Mouse (Mus musculus) cerebellum, adult 18-20 months (tissue): ENCODE measurements around the gene Olfr699.
"Not testable (repeated sequence)": the region's sequence is repeated elsewhere in the genome, so short reads cannot be mapped to it uniquely, and the experiment has no call there.

Experiments
- DNase-seq, 2 experiments: peaks; one replicate each; pipeline ENCODE4 v3.0.0; 2021

Olfr699 gene

DNA sequence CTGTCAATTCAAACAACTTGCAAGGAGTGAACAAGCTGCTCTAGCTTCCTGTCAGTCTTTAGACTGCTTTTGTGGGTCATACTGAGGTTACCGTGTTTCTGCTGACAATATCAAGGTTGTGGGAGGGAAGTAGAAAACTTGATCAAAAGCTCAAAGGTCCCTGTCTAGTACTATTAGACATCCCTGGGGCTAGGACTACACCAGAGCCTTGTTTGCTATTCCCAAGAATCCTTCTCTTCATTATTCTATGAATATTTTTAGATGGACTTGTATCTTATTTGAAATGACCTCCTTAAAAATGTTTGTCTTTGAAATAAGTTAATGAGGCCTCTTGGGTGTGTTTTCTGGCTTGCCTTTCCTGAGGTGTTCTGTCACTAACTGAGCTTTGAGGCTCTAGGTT, at the start of gene Olfr699:
Gene Olfr699 (minus strand): TSS at position 101 of the 400 bp plus-strand sequence.
- DNase-seq, result no peak

DNA sequence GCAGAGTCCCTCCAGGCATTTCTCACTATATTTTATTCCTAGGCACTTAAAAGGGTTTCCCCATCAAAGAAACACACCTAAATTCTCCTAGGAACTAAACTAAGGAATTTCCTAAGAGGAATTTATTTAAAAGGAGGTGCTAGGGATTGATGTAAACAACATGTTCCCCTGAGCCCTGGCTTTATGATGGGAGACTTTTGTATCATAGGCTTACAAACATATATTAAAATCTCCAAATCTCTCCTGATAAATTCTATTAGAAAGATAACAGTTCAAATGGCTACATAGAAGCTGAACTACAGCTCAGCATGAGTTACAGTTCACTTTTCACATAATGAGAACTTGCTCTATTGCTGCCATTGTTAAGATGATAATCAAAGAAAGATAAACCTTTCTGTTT, 40.8 kb upstream of the Olfr699 start, which contains the start of gene Olfr702:
Gene Olfr702 (minus strand): TSS at position 101 of the 400 bp plus-strand sequence.
- DNase-seq, result no peak

DNA sequence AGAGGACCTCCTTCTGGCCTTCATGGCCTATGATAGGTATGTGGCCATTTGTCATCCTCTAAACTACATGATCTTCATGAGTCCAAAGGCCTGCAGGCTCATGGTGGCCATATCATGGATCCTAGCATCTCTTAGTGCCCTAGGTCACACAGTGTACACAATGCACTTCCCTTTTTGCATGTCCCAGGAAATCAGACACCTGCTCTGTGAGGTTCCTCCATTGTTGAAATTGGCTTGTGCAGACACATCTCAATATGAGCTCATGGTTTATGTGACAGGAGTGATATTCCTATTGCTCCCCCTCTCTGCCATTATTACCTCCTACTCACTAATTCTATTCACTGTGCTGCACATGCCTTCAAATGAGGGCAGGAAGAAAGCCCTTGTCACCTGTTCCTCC, 25.4 kb upstream of the Olfr699 start:
- no peak for DNase-seq

DNA sequence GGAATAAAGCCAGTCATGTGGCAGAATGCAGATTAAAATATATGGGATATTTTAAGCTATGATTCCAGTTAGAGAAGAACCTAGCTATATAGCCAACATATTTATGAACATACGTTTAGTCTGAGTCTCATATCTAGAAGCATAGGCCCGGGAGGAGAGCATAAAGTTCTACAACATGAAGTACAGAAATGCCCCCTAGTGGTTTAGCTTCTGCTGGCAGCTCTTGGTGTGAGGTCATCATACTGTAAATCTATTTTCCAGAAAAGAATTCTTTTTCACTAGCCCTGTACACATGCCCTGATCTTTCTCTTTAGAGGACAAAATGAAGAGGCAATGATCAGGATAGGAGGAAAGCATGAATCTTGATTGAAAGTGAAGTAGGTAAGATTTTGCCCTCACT, 22.8 kb upstream of the Olfr699 start:
- no peak for DNase-seq

DNA sequence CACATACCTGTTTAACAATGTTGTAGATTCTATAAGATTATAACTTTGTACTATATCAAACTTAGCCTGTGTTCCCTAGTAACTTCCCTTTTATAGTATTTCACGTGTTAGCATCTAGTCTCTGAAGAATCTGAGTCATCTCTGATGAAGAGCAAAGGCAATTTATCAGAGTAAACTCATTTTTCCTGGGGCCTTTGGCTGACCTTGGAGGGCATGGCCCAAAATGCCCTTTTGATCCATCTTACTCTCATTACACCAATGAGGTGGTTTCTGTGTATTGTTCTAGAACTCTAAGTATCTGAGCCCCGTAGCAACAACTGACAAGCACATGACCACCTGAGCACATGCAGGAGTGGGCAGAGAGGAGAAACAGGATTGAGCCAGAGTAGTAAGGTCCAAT, 20.8 kb upstream of the Olfr699 start, which contains the start of gene Olfr701:
Gene Olfr701 (plus strand): TSS at position 301 of the 400 bp plus-strand sequence.
- DNase-seq, result no peak

DNA sequence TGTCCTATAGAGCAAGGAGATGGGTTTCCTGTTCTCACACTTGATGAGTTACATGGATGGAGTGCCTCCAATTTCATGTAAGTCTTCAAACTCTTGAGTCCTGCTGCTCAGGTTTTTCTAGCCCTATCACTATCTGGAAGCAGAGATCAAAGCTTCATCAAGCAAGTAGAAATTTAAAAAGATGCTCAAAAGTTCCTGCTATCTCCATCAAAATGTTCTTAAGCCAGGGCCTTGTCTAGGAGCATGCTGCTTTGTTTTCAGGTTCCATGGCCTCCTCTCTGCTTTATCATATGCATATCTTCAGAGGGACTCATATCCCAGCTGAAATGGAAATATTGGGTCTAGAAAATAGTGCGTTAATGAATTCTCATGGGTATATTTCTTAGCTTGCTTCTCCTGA, 15.7 kb upstream of the Olfr699 start, which contains the start of gene Olfr700:
Gene Olfr700 (minus strand): TSS at position 101 of the 400 bp plus-strand sequence.
- no peak for DNase-seq

DNA sequence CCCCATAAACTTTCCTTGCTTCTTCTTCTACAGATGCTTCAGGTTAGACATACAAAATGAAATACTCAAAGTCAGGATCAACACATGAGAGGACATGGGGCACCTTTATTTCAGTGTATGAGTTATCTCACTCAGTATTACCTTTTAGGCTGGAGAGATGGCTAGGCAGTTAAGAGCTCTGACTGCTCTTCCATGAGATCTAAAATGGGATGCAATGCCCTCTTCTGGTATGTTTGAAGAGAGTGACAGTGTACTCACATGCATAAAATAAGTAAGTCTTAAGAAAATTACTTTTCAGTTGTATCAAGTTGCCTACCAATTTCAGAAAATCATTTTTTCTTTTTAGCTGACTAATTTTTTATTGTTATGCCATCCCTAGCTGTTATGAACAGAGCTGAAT, 4.7 kb downstream of the Olfr699 start:
- DNase-seq, result no peak

DNA sequence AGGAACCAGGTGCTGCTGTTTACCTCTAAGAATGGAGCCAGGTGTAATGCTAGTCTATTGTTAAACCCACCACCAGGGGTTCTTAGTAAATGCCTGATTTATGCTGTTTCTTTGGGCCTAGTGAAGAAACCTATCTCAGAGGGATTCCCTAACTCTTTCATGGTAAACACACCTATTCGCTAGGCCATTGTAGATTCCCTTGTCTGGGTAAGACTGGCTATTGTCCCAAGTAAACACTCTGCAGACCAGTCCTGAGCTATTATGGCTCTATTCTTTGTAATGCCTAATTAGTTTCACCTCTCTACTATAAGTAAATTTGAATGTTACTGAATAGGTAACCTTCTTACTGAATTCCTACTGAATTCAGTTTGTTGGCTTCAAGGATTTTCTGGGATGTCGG, 32.0 kb downstream of the Olfr699 start:
- not testable (repeated sequence) for DNase-seq

DNA sequence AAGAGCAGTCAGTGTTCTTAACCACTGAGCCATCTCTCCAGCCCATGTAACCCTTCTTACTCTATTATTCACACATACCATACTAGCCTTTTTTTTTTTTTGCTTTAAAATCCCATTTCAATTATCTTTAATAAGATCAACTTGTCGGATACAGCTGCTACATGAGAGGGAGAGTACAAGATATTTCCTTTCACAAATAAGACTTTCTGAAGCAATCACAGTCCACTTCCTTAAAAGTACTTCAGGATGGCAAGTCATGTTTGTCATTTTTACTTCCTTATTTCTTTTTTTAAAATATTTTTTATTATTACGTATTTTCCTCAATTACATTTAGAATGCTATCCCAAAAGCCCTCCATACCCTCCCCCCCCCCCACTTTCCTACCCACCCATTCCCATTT, 34.2 kb downstream of the Olfr699 start:
- DNase-seq, result no peak

DNA sequence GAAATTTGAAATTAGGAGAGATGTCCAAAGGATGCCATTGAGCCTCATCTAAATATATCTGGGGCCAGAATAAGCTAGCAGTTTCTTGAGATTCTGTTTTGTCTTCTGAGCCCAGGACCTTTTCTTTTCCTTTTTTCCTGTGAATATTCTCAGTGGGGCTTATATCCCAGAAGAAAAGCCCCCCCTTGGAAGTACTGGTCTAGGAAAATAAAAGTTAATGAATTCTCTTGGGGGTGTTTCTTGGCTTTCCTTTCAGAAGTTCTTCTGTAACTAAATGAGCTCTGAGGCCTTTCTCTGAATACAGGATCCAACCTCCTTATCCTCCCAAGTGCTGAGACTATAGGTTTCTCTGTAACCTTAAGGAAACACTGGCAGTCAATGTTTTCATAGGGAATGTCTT, 37.7 kb downstream of the Olfr699 start, which contains the start of gene Olfr698:
Gene Olfr698 (minus strand): TSS at position 101 of the 400 bp plus-strand sequence.
- DNase-seq, result no peak

DNA sequence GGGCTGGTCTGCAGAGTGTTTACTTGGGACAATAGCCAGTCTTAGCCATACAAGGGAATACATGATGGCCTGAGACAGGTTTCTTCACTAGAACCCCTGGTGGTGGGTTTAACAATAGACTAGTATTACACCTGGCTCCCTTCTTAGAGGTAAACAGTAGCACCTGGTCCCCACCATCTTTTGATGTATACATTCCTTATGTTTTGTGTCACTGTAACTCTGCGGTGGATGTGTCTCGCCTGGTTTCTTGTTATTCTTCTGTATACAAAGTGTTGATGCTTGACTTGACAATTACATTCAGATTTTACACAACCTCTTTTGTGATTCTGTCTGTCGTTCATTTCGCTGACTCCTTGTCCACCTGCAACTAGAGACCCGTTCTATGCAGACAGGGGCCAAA, 47.2 kb downstream of the Olfr699 start:
- no peak for DNase-seq

DNA sequence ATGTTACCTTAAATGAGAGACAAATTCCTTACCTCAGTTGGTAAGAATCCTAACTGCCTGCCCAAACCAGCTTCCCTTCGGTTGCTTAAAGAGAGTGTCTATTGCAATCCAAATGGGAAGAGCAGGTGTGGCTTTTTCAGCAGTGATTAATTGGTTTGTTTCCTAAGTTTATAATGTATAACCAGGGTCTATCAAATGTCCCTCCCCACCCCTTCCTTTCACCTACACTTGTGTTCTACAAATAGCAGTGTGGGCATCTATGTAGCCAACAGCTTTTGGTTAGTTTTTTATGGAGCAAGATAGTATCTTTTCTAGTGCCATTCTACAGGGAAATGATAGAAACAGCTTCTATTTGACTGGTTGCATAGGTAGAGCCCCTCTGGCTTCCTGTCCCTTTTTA, 50.7 kb downstream of the Olfr699 start, which contains the start of gene Olfr697:
Gene Olfr697 (minus strand): TSS at position 101 of the 400 bp plus-strand sequence.
- DNase-seq, result no peak
